Mouse (Mus musculus): ENCODE data around the gene Rnf126. TPM values are rescaled to one million over a fixed set of nuclear protein-coding genes. Genes with fewer than 3 reads are reported as not detected.
A peak's percentile ranks its signal among the peaks of the same experiment; 100 is the strongest.

Rnf126 gene
- 58.5 TPM for polyA plus RNA-seq (2021)

GRCm38 (mm10) chr10:79766508-79767325 is at the start of gene Rnf126:
Rnf126 (minus strand) TSS chr10:79766952.
- no peak for TF ChIP-seq CTCF (IDR thresholded peaks at IDR 0.05)
- ATAC-seq (peak; percentile 83), DNase-seq (ENCODE audit: low read depth, low spot score) (peak; percentile 96)
- H3K27me3 ChIP-seq, result no peaks in the 10 kb centered on the region
- ChIA-PET CTCF (interaction anchor here (1.0 kb wide), 1 partner anchor 14 kb away, joined by 4 read pairs; no protein-coding TSS in a partner anchor), POLR2A (interaction anchor here (0.7 to 2.3 kb wide), 3 partner anchors 10 to 63 kb away, joined by 3 to 8 read pairs (median 3); no protein-coding TSS in a partner anchor)
- in situ Hi-C loops (cut with MboI; ENCODE audit: low pct_unique_long_range_greater_than_20kb), result no loop called here

- ChIA-PET POLR2A (interaction anchor here (1.1 kb wide), 1 partner anchor 22 kb away, joined by 3 read pairs; no protein-coding TSS in a partner anchor), CTCF (interaction anchor here (0.7 to 2.0 kb wide), 6 partner anchors 9 to 47 kb away, joined by 3 to 9 read pairs (median 3); no protein-coding TSS in a partner anchor)
- in situ Hi-C loops (cut with MboI; ENCODE audit: low pct_unique_long_range_greater_than_20kb), result no loop called here
- ATAC-seq (peak; percentile 31), DNase-seq (ENCODE audit: low read depth, low spot score) (no peak)
- TF ChIP-seq CTCF (IDR thresholded peaks at IDR 0.05), result no peak
- no peaks in the 10 kb centered on the region for H3K27me3 ChIP-seq
Measured at GRCm38 (mm10) chr10:79815671-79816494, 49.1 kb upstream of the Rnf126 start.

- H3K27me3 ChIP-seq, result no peaks in the 10 kb centered on the region
- no peak for TF ChIP-seq CTCF (IDR thresholded peaks at IDR 0.05)
- in situ Hi-C loops (cut with MboI; ENCODE audit: low pct_unique_long_range_greater_than_20kb), result no loop called here
- ChIA-PET POLR2A (interaction anchor here (0.6 to 0.7 kb wide), 3 partner anchors 12 to 104 kb away, joined by 3 read pairs; no protein-coding TSS in a partner anchor), CTCF (interaction anchor here (3.0 kb wide), 1 partner anchor 21 kb away, joined by 24 read pairs; the partner anchor contains the start of gene Palm)
- peak; percentile 33 for ATAC-seq
- DNase-seq (ENCODE audit: low read depth, low spot score), result no peak
Measured at GRCm38 (mm10) chr10:79814271-79814842, 47.6 kb upstream of the Rnf126 start.

GRCm38 (mm10) chr10:79811736-79812637 is 45.2 kb upstream of the Rnf126 start:
- POLR2A ChIA-PET, result interaction anchor here (0.8 to 2.3 kb wide), 6 partner anchors 9 to 23 kb away, joined by 3 to 12 read pairs (median 4); partner anchors contain the start of genes Palm and Prss57
- TF ChIP-seq CTCF (IDR thresholded peaks at IDR 0.05), result no peak
- in situ Hi-C loops (cut with MboI; ENCODE audit: low pct_unique_long_range_greater_than_20kb), result no loop called here
- ATAC-seq (no peak), DNase-seq (ENCODE audit: low read depth, low spot score) (no peak)
- H3K27me3 ChIP-seq, result no peaks in the 10 kb centered on the region
- CTCF ChIA-PET, result interaction anchor here (1.0 to 3.0 kb wide), 9 partner anchors 9 to 102 kb away, joined by 3 to 24 read pairs (median 7); partner anchors contain the start of gene Palm

GRCm38 (mm10) chr10:79808728-79809127 is 42.0 kb upstream of the Rnf126 start:
- DNase-seq (ENCODE audit: low read depth, low spot score) (no peak), ATAC-seq (no peak)
- no peak for TF ChIP-seq CTCF (IDR thresholded peaks at IDR 0.05)
- no peaks in the 10 kb centered on the region for H3K27me3 ChIP-seq
- ChIA-PET POLR2A (no interaction called here), CTCF (interaction anchor here (1.0 kb wide), 1 partner anchor 20 kb away, joined by 5 read pairs; no protein-coding TSS in a partner anchor)
- in situ Hi-C loops (cut with MboI; ENCODE audit: low pct_unique_long_range_greater_than_20kb), result no loop called here

- no peak for DNase-seq (ENCODE audit: low read depth, low spot score)
- no peak for ATAC-seq
- no peaks in the 10 kb centered on the region for H3K27me3 ChIP-seq
- POLR2A ChIA-PET, result no interaction called here
- CTCF ChIA-PET, result interaction anchor here (1.0 kb wide), 1 partner anchor 19 kb away, joined by 5 read pairs; no protein-coding TSS in a partner anchor
- in situ Hi-C loops (cut with MboI; ENCODE audit: low pct_unique_long_range_greater_than_20kb), result no loop called here
- TF ChIP-seq CTCF (IDR thresholded peaks at IDR 0.05), result no peak
Measured at GRCm38 (mm10) chr10:79807826-79808225, 41.1 kb upstream of the Rnf126 start.

- DNase-seq (ENCODE audit: low read depth, low spot score) (no peak), ATAC-seq (no peak)
- TF ChIP-seq CTCF (IDR thresholded peaks at IDR 0.05), result no peak
- CTCF ChIA-PET, result no interaction called here
- in situ Hi-C loops (cut with MboI; ENCODE audit: low pct_unique_long_range_greater_than_20kb), result no loop called here
- POLR2A ChIA-PET, result no interaction called here
- no peaks in the 10 kb centered on the region for H3K27me3 ChIP-seq
Measured at GRCm38 (mm10) chr10:79806972-79807371, 40.2 kb upstream of the Rnf126 start.

GRCm38 (mm10) chr10:79806331-79806730 is 39.6 kb upstream of the Rnf126 start:
- ChIA-PET CTCF (interaction anchor here (1.6 kb wide), 1 partner anchor 11 kb away, joined by 11 read pairs; no protein-coding TSS in a partner anchor), POLR2A (interaction anchor here (1.3 kb wide), 1 partner anchor 12 kb away, joined by 3 read pairs; no protein-coding TSS in a partner anchor)
- DNase-seq (ENCODE audit: low read depth, low spot score), result no peak
- no peaks in the 10 kb centered on the region for H3K27me3 ChIP-seq
- ATAC-seq, result no peak
- in situ Hi-C loops (cut with MboI; ENCODE audit: low pct_unique_long_range_greater_than_20kb), result no loop called here
- TF ChIP-seq CTCF (IDR thresholded peaks at IDR 0.05), result no peak

- in situ Hi-C loops (cut with MboI; ENCODE audit: low pct_unique_long_range_greater_than_20kb), result no loop called here
- CTCF ChIA-PET, result interaction anchor here (1.3 to 1.6 kb wide), 2 partner anchors 11 to 14 kb away, joined by 3 to 11 read pairs; partner anchors contain the start of gene Prss57
- no peak for ATAC-seq
- no peak for TF ChIP-seq CTCF (IDR thresholded peaks at IDR 0.05)
- DNase-seq (ENCODE audit: low read depth, low spot score), result no peak
- POLR2A ChIA-PET, result interaction anchor here (1.3 kb wide), 1 partner anchor 12 kb away, joined by 3 read pairs; no protein-coding TSS in a partner anchor
- no peaks in the 10 kb centered on the region for H3K27me3 ChIP-seq
Measured at GRCm38 (mm10) chr10:79805636-79806035, 38.9 kb upstream of the Rnf126 start.
